Mouse (Mus musculus) testis, postnatal 14 days (tissue): ENCODE data around the gene Lrrc49.
A peak's percentile ranks its signal among the peaks of the same experiment; 100 is the strongest.

Experiments
- DNase-seq: peaks from one replicate; pipeline ENCODE4 v3.0.0; 2021; ENCODE audit warnings: low spot score

Lrrc49 gene

DNA sequence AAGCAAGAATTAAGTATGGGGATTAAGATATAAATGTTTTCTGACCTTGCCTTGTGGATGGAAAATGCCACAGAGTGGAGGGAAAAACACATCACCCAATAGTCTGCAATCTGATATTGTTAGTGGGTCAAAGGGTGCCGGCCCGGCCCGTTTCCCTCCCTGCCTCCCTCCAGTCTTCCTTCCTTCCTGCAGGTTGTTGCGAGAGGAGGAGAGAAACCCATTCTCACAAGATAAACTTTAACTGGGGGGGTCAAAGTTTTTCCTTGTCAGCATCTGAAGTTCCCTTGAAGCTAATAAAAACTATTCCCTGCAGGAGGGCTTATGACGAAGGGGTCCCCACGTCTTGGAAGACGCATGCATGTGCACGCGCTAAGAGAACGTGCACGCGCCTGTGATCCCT is 157.6 kb downstream of the Lrrc49 start:
- DNase-seq: no peak

GRCm38 (mm10) chr9:60529348-60530243 is 158.4 kb downstream of the Lrrc49 start:
- DNase-seq: no peak

DNA sequence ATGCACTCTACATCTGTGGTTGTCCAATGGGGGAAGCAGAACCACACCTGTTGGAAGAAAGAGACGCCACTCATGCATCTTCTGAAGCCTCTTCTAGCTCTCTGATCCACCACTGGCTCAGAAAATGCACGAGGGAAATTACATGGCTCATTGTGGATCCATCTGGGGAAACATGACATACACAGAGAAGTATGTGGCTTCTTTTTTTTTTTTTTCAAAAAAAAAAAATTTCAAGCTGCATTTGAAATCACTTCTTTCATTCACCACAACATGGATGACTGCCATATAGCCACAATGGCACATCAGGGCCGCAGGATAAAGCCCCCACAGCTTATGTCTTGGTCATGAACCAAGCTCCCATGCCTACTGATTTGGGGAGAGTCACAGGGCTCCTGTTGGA is 159.7 kb downstream of the Lrrc49 start:
- no peak for DNase-seq

DNA sequence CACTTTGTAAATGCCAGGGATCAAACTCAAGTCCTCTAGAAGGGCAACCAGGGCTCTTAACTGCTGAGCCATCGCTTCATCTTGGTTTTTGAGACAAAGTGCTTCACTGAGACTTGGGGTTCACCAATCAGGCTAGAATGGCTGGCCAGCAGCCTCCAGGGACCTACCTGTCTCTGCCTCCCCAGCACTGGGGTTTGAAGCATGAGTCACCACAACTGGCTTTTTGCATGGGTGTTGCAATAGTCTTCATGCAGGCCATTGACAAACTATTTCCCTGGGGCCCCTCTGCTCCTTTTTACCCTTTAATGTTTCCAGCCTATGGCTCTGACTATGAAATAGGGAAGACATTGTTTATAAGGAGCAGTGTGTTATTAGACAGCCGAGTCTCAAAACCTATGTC is 160.1 kb downstream of the Lrrc49 start:
- DNase-seq: no peak

- DNase-seq: no peak
Measured at GRCm38 (mm10) chr9:60527051-60527450, 160.9 kb downstream of the Lrrc49 start.

DNA sequence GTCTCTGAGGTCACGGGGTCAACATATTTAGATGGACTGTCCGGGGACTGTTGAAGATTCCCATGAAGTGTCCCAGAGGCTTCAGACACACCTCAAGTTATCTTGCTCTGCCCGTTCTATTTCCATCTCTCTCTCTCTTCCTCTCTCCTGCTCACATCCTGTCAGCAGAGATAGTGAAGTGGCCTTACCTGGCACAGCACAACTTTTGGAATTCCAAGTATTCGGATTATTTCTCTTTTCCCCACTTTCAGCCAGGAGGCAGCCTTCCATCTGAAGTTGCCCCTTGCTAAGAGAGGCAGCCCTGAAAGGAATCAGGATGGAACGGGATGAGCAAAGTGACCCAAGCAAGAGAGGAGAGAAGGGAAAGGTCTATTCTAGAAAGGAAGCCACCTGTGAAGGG is 161.8 kb downstream of the Lrrc49 start:
- DNase-seq: no peak

DNA sequence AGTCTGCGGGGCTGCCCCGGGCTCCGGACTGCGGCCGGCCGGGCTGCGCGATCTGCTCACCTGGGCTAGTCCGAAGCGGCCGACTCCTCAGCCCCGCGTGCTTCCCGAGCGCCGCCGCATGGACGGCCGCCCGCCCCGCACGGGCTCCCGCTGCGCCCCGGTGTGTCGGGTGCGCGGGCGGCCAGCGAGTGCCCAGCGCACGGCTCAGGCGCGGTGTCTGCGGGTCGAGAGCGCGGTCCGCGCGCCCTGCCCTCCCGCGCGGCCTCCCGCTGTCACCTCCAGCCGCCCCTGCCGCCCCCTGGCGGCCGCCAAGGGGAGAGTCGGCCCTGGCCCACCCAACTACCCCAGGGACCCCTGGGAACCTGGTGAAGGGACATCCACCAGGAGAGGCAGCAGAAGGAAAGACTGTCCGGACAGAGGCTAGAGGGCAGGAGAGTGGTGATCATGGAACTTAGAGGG is 166.1 kb downstream of the Lrrc49 start, which contains the start of gene Thsd4:
Gene Thsd4 (minus strand): TSS at position 241 of the 459 bp plus-strand sequence.
- DNase-seq: peak; percentile 70

DNA sequence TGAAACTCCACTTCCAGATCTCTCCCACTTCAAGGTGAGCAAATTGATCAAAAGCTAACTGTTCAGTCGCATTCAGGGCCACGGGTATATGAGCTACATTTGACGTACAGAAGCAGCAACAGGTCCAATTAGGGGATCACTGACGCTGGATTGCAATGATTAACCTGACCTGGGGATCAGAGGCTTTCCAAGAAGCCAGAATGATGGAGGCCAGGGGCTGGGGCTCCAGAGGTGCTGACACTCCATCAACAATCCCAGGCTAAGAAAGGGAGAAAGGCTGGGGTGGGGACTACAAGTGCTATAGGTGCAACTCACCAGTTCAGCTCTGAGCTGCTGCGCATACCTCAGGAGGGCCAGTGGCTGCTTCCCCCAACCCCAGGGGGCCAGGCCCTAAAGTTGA is 166.8 kb downstream of the Lrrc49 start:
- no peak for DNase-seq

DNA sequence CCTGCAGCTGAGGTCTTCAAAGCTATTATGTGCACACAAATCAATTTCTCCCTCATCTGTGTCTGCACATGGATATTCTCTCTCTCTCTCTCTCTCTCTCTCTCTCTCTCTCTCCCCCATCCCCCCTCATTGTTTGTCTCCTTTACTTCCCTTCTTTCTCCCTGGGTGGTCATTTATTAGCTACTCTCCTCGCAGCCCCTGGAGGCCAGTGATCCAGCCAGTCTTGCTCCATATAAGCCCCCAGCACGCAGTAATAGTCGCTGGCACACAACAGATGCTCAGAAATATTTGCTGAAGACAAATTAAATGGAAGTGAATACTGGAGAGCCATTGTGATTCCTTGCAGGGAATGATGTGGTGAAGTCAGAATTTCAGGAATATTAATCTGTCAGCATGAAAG is 168.4 kb downstream of the Lrrc49 start:
- DNase-seq: no peak
